Mouse (Mus musculus): ENCODE data around the gene Mab21l2.

Gene Mab21l2

DNA sequence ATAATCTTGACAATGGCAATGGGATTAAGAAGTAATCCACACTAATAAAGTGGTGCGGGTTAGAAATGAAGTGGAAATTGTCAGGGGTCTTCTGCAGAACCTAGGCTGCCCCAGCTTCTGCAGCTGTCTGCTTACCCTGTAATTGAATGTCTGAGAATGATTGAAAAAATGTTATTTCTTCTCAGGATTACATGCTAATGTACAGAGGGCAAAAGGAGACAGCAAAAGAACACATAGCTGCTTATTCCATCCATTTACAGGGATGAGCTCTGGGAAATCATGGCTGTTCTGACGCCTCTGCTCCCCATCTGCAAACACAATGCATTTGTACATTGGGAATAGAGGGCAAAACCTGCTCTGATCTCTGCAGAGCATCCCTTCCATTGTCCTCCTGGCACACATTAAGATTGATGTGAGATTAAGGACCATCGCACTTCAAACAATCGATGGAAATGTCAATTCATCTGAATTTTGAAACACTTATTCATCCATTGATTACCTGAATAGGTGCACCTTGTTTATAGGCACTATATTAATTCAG, 7.3 kb downstream of the Mab21l2 start:
- no peak for DNase-seq (ENCODE audit: inconsistent age in 2 of 2, low spot score in 1 of 2)

DNA sequence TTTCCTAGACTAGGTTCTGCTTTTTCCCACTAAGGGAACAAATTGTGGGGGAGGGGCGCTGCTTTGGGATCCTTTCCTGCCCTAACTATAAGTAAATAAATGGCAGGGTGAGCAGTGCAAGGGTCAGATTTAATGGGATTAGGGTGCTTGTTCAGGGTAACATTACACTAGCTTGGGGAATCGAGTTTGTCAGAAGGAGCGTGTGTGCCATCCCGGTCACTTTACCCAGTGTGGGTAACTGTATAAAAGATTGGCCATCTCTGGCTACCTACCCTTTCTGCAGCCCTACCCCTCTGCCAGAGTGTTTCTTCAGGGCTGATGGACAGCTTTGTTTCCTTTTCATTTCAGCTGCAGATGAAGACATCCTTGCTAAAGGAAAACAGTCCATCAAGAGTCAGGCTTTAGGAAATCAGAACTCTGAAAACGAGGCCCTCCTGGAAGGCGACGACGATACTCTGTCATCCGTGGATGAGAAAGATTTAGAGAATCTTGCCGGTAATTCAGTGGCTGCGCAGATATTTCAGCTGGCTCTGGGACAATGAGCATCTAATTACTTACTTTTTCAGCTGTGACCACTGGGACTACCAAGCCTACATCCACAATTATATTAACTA, 8.8 kb downstream of the Mab21l2 start:
- DNase-seq (ENCODE audit: inconsistent age in 2 of 2, low spot score in 1 of 2), result no peak

- DNase-seq (ENCODE audit: inconsistent age in 2 of 2, low spot score in 1 of 2), result peak; percentile 37 to 82
Observed at GRCm38 (mm10) chr3:86538645-86539554, 9.5 kb downstream of the Mab21l2 start.

GRCm38 (mm10) chr3:86536751-86537150, 11.7 kb downstream of the Mab21l2 start:
- no peak for DNase-seq (ENCODE audit: inconsistent age in 2 of 2, low spot score in 1 of 2)

GRCm38 (mm10) chr3:86531531-86532269, 16.7 kb downstream of the Mab21l2 start:
- DNase-seq (ENCODE audit: inconsistent age in 2 of 2, low spot score in 1 of 2), result no peak

- no peak for DNase-seq (ENCODE audit: inconsistent age in 2 of 2, low spot score in 1 of 2)
Observed at GRCm38 (mm10) chr3:86522880-86523505, 25.4 kb downstream of the Mab21l2 start.

DNA sequence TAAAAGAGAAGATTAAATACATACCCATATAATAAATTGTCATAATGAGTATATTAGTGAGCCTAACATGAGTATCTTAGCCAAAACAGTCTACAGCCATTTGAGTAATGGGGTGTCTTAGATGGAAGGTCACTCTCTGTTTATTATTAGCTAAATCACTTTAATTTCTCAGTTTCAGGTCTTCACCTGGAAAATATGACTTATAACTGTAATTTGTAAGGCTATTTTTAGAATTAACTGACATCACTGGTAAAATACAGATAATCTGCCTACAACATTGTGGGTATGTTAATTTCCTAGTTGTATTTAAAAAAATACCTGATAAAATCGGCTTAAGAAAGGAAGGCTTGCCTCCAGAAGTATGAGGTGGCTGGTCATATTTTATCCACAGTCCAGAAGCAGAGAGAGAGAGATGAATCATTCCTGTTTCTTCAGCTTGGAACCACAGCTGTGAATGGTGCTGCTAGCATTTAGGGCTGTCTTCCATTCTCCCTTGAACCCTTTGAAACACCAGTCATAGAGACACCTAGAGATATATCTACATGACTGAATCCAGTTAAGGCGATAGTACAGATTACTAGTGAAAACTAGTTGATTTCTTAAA, 29.8 kb downstream of the Mab21l2 start:
- DNase-seq (ENCODE audit: inconsistent age in 2 of 2, low spot score in 1 of 2), result no peak

GRCm38 (mm10) chr3:86500586-86500985, 47.8 kb downstream of the Mab21l2 start:
- no peak for DNase-seq (ENCODE audit: inconsistent age in 2 of 2, low spot score in 1 of 2)

All from adrenal gland, adult (tissue).